Mouse (Mus musculus) forebrain, embryonic 13.5 days (tissue): ENCODE results near the gene Ubash3b. TPM values are rescaled to one million over a fixed set of nuclear protein-coding genes. Genes with fewer than 3 reads are reported as not detected.

ENCODE experiments used
- ATAC-seq: fragments of 200-750 bp; cut with Nextera tagmentation; 2 replicates; pipeline ENCODE4 v1.8.0; 2017
- H3K27ac ChIP-seq: fragments of 300-500 bp; sonication (generic); 2 replicates; pipeline ENCODE4 v1.5.1; 2015; ENCODE audit warnings: inconsistent platforms, mild to moderate bottlenecking, moderate library complexity
- H3K27me3 ChIP-seq: fragments of 300-500 bp; sonication (generic); 2 replicates; pipeline ENCODE4 v1.6.1; 2015; ENCODE audit warnings: mild to moderate bottlenecking, inconsistent platforms
- H3K36me3 ChIP-seq: fragments of 300-500 bp; sonication (generic); 2 replicates; pipeline ENCODE4 v1.6.1; 2015; ENCODE audit warnings: mild to moderate bottlenecking, inconsistent platforms; ENCODE audit not compliant: poor library complexity, severe bottlenecking
- H3K4me1 ChIP-seq: fragments of 300-500 bp; sonication (generic); 2 replicates; pipeline ENCODE4 v1.6.1; 2015; ENCODE audit warnings: inconsistent platforms
- H3K4me2 ChIP-seq: fragments of 300-500 bp; sonication (generic); 2 replicates; pipeline ENCODE4 v1.6.1; 2015; ENCODE audit warnings: inconsistent platforms, mild to moderate bottlenecking, moderate library complexity
- H3K4me3 ChIP-seq: fragments of 300-500 bp; sonication (generic); 2 replicates; pipeline ENCODE4 v1.5.1; 2015; ENCODE audit warnings: mild to moderate bottlenecking, inconsistent platforms
- H3K9ac ChIP-seq: fragments of 300-500 bp; sonication (generic); 2 replicates; pipeline ENCODE4 v1.6.1; 2015; ENCODE audit warnings: mild to moderate bottlenecking, inconsistent platforms
- H3K9me3 ChIP-seq: fragments of 300-500 bp; sonication (generic); replicated peaks from 2 replicates; pipeline ENCODE4 v1.6.1; 2016; ENCODE audit warnings: inconsistent platforms
- WGBS: fragments of 180-500 bp; shearing (Covaris S2); methylation state at CpG from one replicate; pipeline ENCODE4 v1.1.7; 2015; 5-methylcytosine and 5-hydroxymethylcytosine counted together
- polyA plus RNA-seq: library from polyadenylated mRNA; unstranded; fragments of >200 nt; fragmentation: Nextera tagmentation; extraction: Ambion mirVana; gene quantifications from 2 replicates; pipeline ENCODE4 v1.2.1, GENCODE M21; 2015

Ubash3b gene
- polyA plus RNA-seq, 1 experiment from 2014 or later, result 9.7 TPM

- Histone ChIP-seq H3K9ac (no peak overlapping the region), H3K4me3 (no peak overlapping the region), H3K9me3 (no peaks in the 10 kb centered on the region), H3K4me2 (no peak overlapping the region), H3K27me3 (no peaks in the 10 kb centered on the region), H3K4me1 (no peaks in the 10 kb centered on the region), H3K36me3 (peaks cover 5% of the 10 kb centered on the region; the same call in 1 of the 2 replicates), H3K27ac (no peak overlapping the region)
- ATAC-seq, result no peak
- 91% methylated on average over 3 of the region's 3 CpGs for WGBS
Observed at GRCm38 (mm10) chr9:41041404-41041803, 120.1 kb downstream of the Ubash3b start.

DNA sequence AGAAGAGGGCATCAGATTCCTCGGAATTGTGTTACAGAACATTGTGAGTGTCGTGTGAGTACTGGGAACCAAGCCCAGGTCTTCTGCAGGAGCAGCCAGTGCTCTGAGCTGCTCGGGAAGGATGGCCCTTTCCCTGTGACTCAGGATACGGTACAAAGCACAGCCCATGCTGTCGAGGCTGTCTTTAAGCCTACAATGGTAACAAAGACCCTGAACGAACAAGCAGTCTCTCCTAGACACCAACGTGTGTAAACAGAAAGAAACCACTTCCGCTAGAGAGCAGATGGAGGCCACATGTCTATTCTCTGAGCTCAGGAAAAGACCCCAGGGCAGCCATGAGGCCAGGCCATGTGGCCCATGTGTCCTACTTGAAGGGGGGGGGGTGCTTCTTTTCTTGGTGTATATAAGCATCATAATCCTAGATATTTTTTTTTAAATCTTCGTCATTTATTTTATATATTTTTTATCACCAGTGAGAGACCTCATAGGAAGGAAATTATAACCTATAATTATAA is 123.3 kb downstream of the Ubash3b start:
- Histone ChIP-seq H3K4me3 (no peak overlapping the region), H3K9me3 (no peaks in the 10 kb centered on the region), H3K4me1 (peaks cover 7% of the 10 kb centered on the region; the same call in 1 of the 2 replicates), H3K27ac (no peak overlapping the region), H3K9ac (no peak overlapping the region), H3K4me2 (no peak overlapping the region), H3K27me3 (no peaks in the 10 kb centered on the region), H3K36me3 (peaks cover 7% of the 10 kb centered on the region; the same call in 1 of the 2 replicates)
- WGBS, result 52% methylated on average over 9 of the region's 9 CpGs
- ATAC-seq, result no peak

DNA sequence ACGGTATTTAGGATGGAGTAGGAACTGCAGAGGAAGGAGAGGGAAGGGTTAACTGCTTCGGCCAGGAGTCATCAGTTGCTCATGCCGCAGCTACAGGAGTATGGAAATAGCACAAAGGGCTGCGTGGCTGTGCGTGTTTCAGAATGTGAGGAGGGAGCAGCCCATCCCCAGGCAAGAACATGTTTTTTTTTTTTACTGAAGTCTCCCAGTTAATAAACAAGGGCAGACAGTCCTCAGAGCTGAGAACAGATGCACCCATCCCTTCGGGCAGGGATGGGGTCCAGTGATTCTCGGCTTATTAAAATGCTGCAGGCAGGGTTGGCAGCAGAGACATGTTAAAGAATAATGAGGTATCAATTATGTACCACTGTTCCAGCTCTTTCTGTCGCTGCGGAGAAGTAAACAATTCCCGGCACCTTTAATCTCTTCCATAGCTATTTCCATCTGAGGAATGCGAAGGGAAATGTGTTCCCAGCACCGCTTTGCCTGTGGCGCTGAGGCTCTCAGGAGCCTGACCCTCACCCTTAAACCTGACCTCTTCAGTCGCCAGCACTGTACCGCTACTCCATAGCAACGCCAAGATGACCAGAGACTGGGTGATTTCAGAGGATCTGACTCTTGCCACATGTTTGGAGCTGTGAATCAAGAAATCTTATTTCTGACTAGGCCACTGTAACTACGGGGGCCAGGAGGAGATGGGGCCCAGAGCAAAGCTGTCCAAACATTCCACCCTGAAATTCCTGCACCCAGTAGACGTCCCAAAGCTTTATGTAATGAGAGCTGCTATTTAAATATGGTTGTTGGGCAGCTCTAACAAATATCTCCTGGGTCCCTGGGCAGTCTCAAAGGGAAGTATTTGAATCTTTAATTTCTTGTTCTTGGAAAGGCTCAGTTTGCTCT is 129.7 kb downstream of the Ubash3b start:
- peak overlapping the region; percentile 14 for H3K4me2 ChIP-seq
- H3K9me3 ChIP-seq, result no peaks in the 10 kb centered on the region
- 40% methylated on average over 18 of the region's 18 CpGs for WGBS
- peaks cover 22% of the 10 kb centered on the region for H3K4me1 ChIP-seq
- peak overlapping the region; percentile 40; the same call in 1 of the 2 replicates for H3K9ac ChIP-seq
- H3K27me3 ChIP-seq, result no peaks in the 10 kb centered on the region
- peak; percentile 48; the same call in 1 of the 2 replicates for ATAC-seq
- peaks cover 11% of the 10 kb centered on the region; the same call in 1 of the 2 replicates for H3K36me3 ChIP-seq
- H3K4me3 ChIP-seq, result no peak overlapping the region
- H3K27ac ChIP-seq, result peak overlapping the region; percentile 69

GRCm38 (mm10) chr9:41029827-41030226 is 131.7 kb downstream of the Ubash3b start:
- ATAC-seq, result no peak
- Histone ChIP-seq H3K9me3 (no peaks in the 10 kb centered on the region), H3K27me3 (no peaks in the 10 kb centered on the region), H3K4me2 (no peak overlapping the region), H3K27ac (no peak overlapping the region), H3K36me3 (peaks cover 8% of the 10 kb centered on the region; the same call in 1 of the 2 replicates), H3K4me3 (no peak overlapping the region), H3K4me1 (peaks cover 22% of the 10 kb centered on the region), H3K9ac (no peak overlapping the region)
- WGBS, result 74% methylated on average over 6 of the region's 6 CpGs

- Histone ChIP-seq H3K4me2 (no peak overlapping the region), H3K9ac (no peak overlapping the region), H3K27ac (no peak overlapping the region), H3K4me1 (peaks cover 15% of the 10 kb centered on the region), H3K9me3 (no peaks in the 10 kb centered on the region), H3K4me3 (no peak overlapping the region), H3K27me3 (no peaks in the 10 kb centered on the region), H3K36me3 (peaks cover 8% of the 10 kb centered on the region; the same call in 1 of the 2 replicates)
- ATAC-seq, result no peak
- 42% methylated on average over 5 of the region's 5 CpGs for WGBS
Observed at GRCm38 (mm10) chr9:41028470-41028869, 133.0 kb downstream of the Ubash3b start.

GRCm38 (mm10) chr9:41021690-41022089 is 139.8 kb downstream of the Ubash3b start:
- Histone ChIP-seq H3K9me3 (no peaks in the 10 kb centered on the region), H3K27ac (no peak overlapping the region), H3K4me2 (no peak overlapping the region), H3K9ac (no peak overlapping the region), H3K36me3 (peaks cover 7% of the 10 kb centered on the region), H3K4me3 (no peak overlapping the region), H3K27me3 (no peaks in the 10 kb centered on the region), H3K4me1 (no peaks in the 10 kb centered on the region)
- WGBS, result 66% methylated on average over 3 of the region's 3 CpGs
- ATAC-seq, result no peak

GRCm38 (mm10) chr9:41020486-41020885 is 141.0 kb downstream of the Ubash3b start:
- H3K4me1 ChIP-seq, result no peaks in the 10 kb centered on the region
- H3K4me3 ChIP-seq, result no peak overlapping the region
- H3K4me2 ChIP-seq, result no peak overlapping the region
- peaks cover 7% of the 10 kb centered on the region for H3K36me3 ChIP-seq
- no peaks in the 10 kb centered on the region for H3K27me3 ChIP-seq
- H3K9ac ChIP-seq, result no peak overlapping the region
- ATAC-seq, result no peak
- 87% methylated on average over 3 of the region's 3 CpGs for WGBS
- H3K27ac ChIP-seq, result no peak overlapping the region
- no peaks in the 10 kb centered on the region for H3K9me3 ChIP-seq

GRCm38 (mm10) chr9:41014512-41014911 is 147.0 kb downstream of the Ubash3b start:
- H3K27ac ChIP-seq, result peak overlapping the region; percentile 58
- WGBS, result 31% methylated on average over 4 of the region's 4 CpGs
- H3K4me1 ChIP-seq, result peaks cover 55% of the 10 kb centered on the region
- no peak overlapping the region for H3K4me3 ChIP-seq
- ATAC-seq, result no peak
- H3K9me3 ChIP-seq, result no peaks in the 10 kb centered on the region
- no peak overlapping the region for H3K4me2 ChIP-seq
- H3K9ac ChIP-seq, result no peak overlapping the region
- no peaks in the 10 kb centered on the region for H3K27me3 ChIP-seq
- 0 out of 2 replicates have a peak, but pooled peaks cover 7% of the 10 kb centered on the region for H3K36me3 ChIP-seq

GRCm38 (mm10) chr9:41012456-41012855 is 149.0 kb downstream of the Ubash3b start:
- no peaks in the 10 kb centered on the region for H3K9me3 ChIP-seq
- peaks cover 57% of the 10 kb centered on the region for H3K4me1 ChIP-seq
- H3K4me3 ChIP-seq, result no peak overlapping the region
- H3K36me3 ChIP-seq, result 0 out of 2 replicates have a peak, but pooled peaks cover 3% of the 10 kb centered on the region
- peak overlapping the region; percentile 87 for H3K27ac ChIP-seq
- 24% methylated on average over 5 of the region's 5 CpGs for WGBS
- ATAC-seq, result no peak
- H3K4me2 ChIP-seq, result peak overlapping the region; percentile 40
- H3K9ac ChIP-seq, result no peak overlapping the region
- no peaks in the 10 kb centered on the region for H3K27me3 ChIP-seq

DNA sequence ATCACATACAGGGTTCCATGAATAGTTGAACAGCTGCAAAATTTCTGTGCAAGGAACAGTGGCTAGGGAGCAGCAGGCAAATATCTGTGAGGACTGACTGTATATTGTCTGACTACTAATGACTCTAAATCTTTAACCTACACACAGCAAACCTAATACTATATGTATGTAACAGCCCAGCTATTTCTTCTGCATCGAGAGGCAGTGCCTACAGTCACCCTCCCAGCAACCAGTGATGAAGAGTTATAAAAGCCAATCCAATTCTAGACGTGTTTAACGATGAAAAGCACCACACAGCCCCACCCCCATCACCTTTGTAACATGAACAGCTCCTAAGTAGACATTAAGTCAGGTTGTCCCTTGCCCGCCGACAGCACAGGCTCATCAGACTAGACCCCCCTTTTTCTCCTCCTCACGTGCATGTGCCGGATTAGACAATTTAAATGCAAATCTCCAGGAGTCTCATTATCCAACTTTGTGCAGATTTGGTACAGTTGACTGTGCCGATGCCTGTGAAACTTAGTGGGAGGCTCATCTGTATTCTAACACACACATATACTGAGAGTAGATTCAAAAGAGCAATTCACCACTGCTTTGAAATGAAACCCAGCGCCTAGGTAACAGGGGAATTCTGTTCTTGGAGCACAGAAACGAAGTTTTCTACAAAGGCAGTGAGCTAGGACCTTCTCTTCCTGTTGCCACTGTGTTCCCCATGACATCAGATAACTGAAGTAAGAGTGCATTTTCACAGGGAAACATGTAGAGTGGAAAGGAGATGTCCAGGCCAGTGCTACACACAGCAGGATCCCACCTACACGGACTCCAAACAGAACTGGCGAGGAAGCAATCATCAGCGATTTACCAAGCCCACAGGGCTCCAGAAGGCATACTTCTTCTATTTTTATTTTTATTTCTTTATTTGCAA is 149.7 kb downstream of the Ubash3b start:
- Histone ChIP-seq H3K27ac (peak overlapping the region; percentile 87), H3K4me3 (0 out of 2 replicates have a peak overlapping the region, but pooled peaks have one; percentile 6), H3K9ac (no peak overlapping the region), H3K4me1 (peaks cover 57% of the 10 kb centered on the region), H3K4me2 (peak overlapping the region; percentile 40), H3K27me3 (no peaks in the 10 kb centered on the region), H3K9me3 (no peaks in the 10 kb centered on the region), H3K36me3 (no peaks in the 10 kb centered on the region)
- peak; percentile 93 for ATAC-seq
- WGBS, result 6% methylated on average over 13 of the region's 13 CpGs

GRCm38 (mm10) chr9:41007785-41008184 is 153.7 kb downstream of the Ubash3b start:
- Histone ChIP-seq H3K4me3 (no peak overlapping the region), H3K27ac (no peak overlapping the region), H3K27me3 (no peaks in the 10 kb centered on the region), H3K4me1 (peaks cover 34% of the 10 kb centered on the region), H3K36me3 (no peaks in the 10 kb centered on the region), H3K9ac (no peak overlapping the region), H3K4me2 (no peak overlapping the region), H3K9me3 (no peaks in the 10 kb centered on the region)
- ATAC-seq, result no peak
- WGBS, result 18% methylated on average over 1 of the region's 1 CpGs
